In genomic region chr10:59953564-59954039, GRCm38 (mm10) we compare ENCODE assay signal across 10 mouse cellular contexts. TPM values are rescaled to one million over a fixed set of nuclear protein-coding genes. Genes with fewer than 3 reads are reported as not detected.
DNase-seq lines count a peak whose midpoint lies in the region; ATAC-seq and TF ChIP-seq lines count a peak whose summit lies in the region.
"Had no signal": no experiment of that assay in that cellular context is flagged by ENCODE, and none has a peak within 500 bp of the region (broad histone marks: within the 10 kb centered on the region; RNA-seq: fewer than 3 reads in every experiment).

No protein-coding gene starts in this region.

- peaks cover 62% of the 10 kb centered on the region for H3K4me1 ChIP-seq in megakaryocyte, embryonic 14.5 days
- H3K4me1 ChIP-seq in midbrain, postnatal 0 days (ENCODE audit: insufficient read depth, low read length): peaks cover 27% of the 10 kb centered on the region
- H3K4me1 ChIP-seq in kidney, embryonic 16.5 days (ENCODE audit: insufficient read depth, low read length): peaks cover 47% of the 10 kb centered on the region

- H3K9me3 ChIP-seq in megakaryocyte, embryonic 14.5 days: no peaks in the 10 kb centered on the region
- no peaks in the 10 kb centered on the region for H3K9me3 ChIP-seq in midbrain, postnatal 0 days (ENCODE audit: low read length)
- H3K9me3 ChIP-seq in kidney, embryonic 16.5 days (ENCODE audit: low read length): no peaks in the 10 kb centered on the region
- H3K9me3 ChIP-seq: limb, embryonic 15.5 days had no signal

- H3K27ac ChIP-seq in midbrain, postnatal 0 days (ENCODE audit: low read depth, low read length): peak overlapping the region; percentile 26; the same call in 1 of the 2 replicates
- no peak overlapping the region for H3K27ac ChIP-seq in kidney, embryonic 16.5 days (ENCODE audit: low read length)

- H3K9ac ChIP-seq in midbrain, postnatal 0 days (replicated peaks; ENCODE audit: low read length, poor library complexity, severe bottlenecking): no peak overlapping the region
- H3K9ac ChIP-seq in kidney, embryonic 16.5 days (replicated peaks; ENCODE audit: low read length): no peak overlapping the region
- H3K9ac ChIP-seq: limb, embryonic 15.5 days had no signal

- ATAC-seq in megakaryocyte, adult 5-6 weeks (ENCODE audit: poor library complexity, severe bottlenecking): no peak
- no peak for ATAC-seq in midbrain, postnatal 0 days (ENCODE audit: low FRiP score)
- ATAC-seq in kidney, embryonic 16.5 days (ENCODE audit: low FRiP score, low TSS enrichment): no peak
- no peak for ATAC-seq in granulocyte monocyte progenitor cell, adult 5-6 weeks (replicated peaks; ENCODE audit: poor library complexity, severe bottlenecking)

- H3K4me3 ChIP-seq in megakaryocyte, embryonic 14.5 days (replicated peaks): peak overlapping the region; percentile 8
- H3K4me3 ChIP-seq in midbrain, postnatal 0 days (ENCODE audit: low read depth, low read length): no peak overlapping the region
- no peak overlapping the region for H3K4me3 ChIP-seq in kidney, embryonic 16.5 days (ENCODE audit: low read length)

- DNase-seq in cerebellum, adult 11-12 months: peak; percentile 55
- DNase-seq in cerebellum, adult 9-11 months: no peak
- DNase-seq in ZHBTc4 (ENCODE audit: low read depth, low spot score): peak; percentile 63
- DNase-seq in midbrain, postnatal 0 days (ENCODE audit: low spot score): no peak
- DNase-seq: adrenal gland, postnatal 36 days had no signal

- 39% methylated on average over 7 of the region's 7 CpGs for WGBS in midbrain, postnatal 0 days
- WGBS in kidney, embryonic 16.5 days: 15% methylated on average over 7 of the region's 7 CpGs

- peaks cover 27% of the 10 kb centered on the region for H3K36me3 ChIP-seq in megakaryocyte, embryonic 14.5 days (replicated peaks; ENCODE audit: low read length)
- H3K36me3 ChIP-seq in midbrain, postnatal 0 days (ENCODE audit: insufficient read depth, low read length): 0 out of 2 replicates have a peak, but pooled peaks cover 2% of the 10 kb centered on the region
- H3K36me3 ChIP-seq in kidney, embryonic 16.5 days (ENCODE audit: insufficient read depth, low read length): 0 out of 2 replicates have a peak, but pooled peaks cover 3% of the 10 kb centered on the region
- H3K36me3 ChIP-seq: limb, embryonic 15.5 days had no signal

- H3K27me3 ChIP-seq in megakaryocyte, embryonic 14.5 days (replicated peaks): no peaks in the 10 kb centered on the region
- H3K27me3 ChIP-seq in midbrain, postnatal 0 days (ENCODE audit: insufficient read depth, low read length): no peaks in the 10 kb centered on the region
- 0 out of 2 replicates have a peak, but pooled peaks cover 3% of the 10 kb centered on the region for H3K27me3 ChIP-seq in kidney, embryonic 16.5 days (ENCODE audit: insufficient read depth, low read length)
- H3K27me3 ChIP-seq: limb, embryonic 15.5 days had no signal

- no peak for TF ChIP-seq CTCF in midbrain, postnatal 0 days (IDR thresholded peaks at IDR 0.05)

- H3K4me2 ChIP-seq in midbrain, postnatal 0 days (ENCODE audit: low read depth, low read length, poor library complexity, severe bottlenecking): no peak overlapping the region
- H3K4me2 ChIP-seq in kidney, embryonic 16.5 days (replicated peaks; ENCODE audit: low read depth, low read length): no peak overlapping the region

RNA-seq across cellular contexts. Expression of gene Ddit4, which starts 2.0 kb away (rescaled TPM):
- polyA plus RNA-seq in megakaryocyte, embryonic 14.5 days (2012; ENCODE audit: insufficient read depth, low replicate concordance): 33.2 and 44.6 TPM in 2 replicates
- 2.2 and 2.4 TPM in 2 replicates for total RNA-seq in megakaryocyte, adult 5-6 weeks (2015)
- 0.94 and 1.2 TPM in 2 replicates for total RNA-seq in megakaryocyte, adult 5-6 weeks (2017)
- total RNA-seq in midbrain, postnatal 0 days (2014; rRNA removed): 56.6 and 57.5 TPM in 2 replicates
- 43.4 and 43.6 TPM in 2 replicates for polyA plus RNA-seq in midbrain, postnatal 0 days (2015; fragmentation: Nextera tagmentation; extraction: Ambion mirVana)
- polyA plus RNA-seq in kidney, embryonic 16.5 days (2015; fragmentation: Nextera tagmentation; extraction: Ambion mirVana): 30.6 and 31.9 TPM in 2 replicates
- total RNA-seq in granulocyte monocyte progenitor cell, adult 5-6 weeks (2014; fragmentation: Nextera tagmentation): 0.49 TPM in 1 of 2 replicates, not detected in the other
- total RNA-seq in granulocyte monocyte progenitor cell, adult 5-6 weeks (2017): 2.0 and 2.2 TPM in 2 replicates

RNA-seq across cellular contexts. Expression of gene Ascc1, which starts 49.0 kb away (rescaled TPM):
- 126 and 233 TPM in 2 replicates for polyA plus RNA-seq in megakaryocyte, embryonic 14.5 days (2012; ENCODE audit: insufficient read depth, low replicate concordance)
- total RNA-seq in megakaryocyte, adult 5-6 weeks (2015): 25.7 and 29.9 TPM in 2 replicates
- 24.3 and 27.0 TPM in 2 replicates for total RNA-seq in megakaryocyte, adult 5-6 weeks (2017)
- total RNA-seq in midbrain, postnatal 0 days (2014; rRNA removed): 12.3 and 13.5 TPM in 2 replicates
- polyA plus RNA-seq in midbrain, postnatal 0 days (2015; fragmentation: Nextera tagmentation; extraction: Ambion mirVana): 50.1 TPM in 2 replicates
- 56.3 and 58.0 TPM in 2 replicates for polyA plus RNA-seq in kidney, embryonic 16.5 days (2015; fragmentation: Nextera tagmentation; extraction: Ambion mirVana)
- total RNA-seq in granulocyte monocyte progenitor cell, adult 5-6 weeks (2014; fragmentation: Nextera tagmentation): 19.4 and 24.3 TPM in 2 replicates
- total RNA-seq in granulocyte monocyte progenitor cell, adult 5-6 weeks (2017): 24.8 and 34.2 TPM in 2 replicates

RNA-seq across cellular contexts. Expression of gene Anapc16, which starts 49.3 kb away (rescaled TPM):
- polyA plus RNA-seq in megakaryocyte, embryonic 14.5 days (2012; ENCODE audit: insufficient read depth, low replicate concordance): 73.7 and 169 TPM in 2 replicates
- 45.9 and 57.2 TPM in 2 replicates for total RNA-seq in megakaryocyte, adult 5-6 weeks (2015)
- total RNA-seq in megakaryocyte, adult 5-6 weeks (2017): 35.2 and 39.4 TPM in 2 replicates
- 56.9 and 57.4 TPM in 2 replicates for total RNA-seq in midbrain, postnatal 0 days (2014; rRNA removed)
- polyA plus RNA-seq in midbrain, postnatal 0 days (2015; fragmentation: Nextera tagmentation; extraction: Ambion mirVana): 109 and 118 TPM in 2 replicates
- 93.6 and 95.2 TPM in 2 replicates for polyA plus RNA-seq in kidney, embryonic 16.5 days (2015; fragmentation: Nextera tagmentation; extraction: Ambion mirVana)
- 36.2 and 43.2 TPM in 2 replicates for total RNA-seq in granulocyte monocyte progenitor cell, adult 5-6 weeks (2014; fragmentation: Nextera tagmentation)
- total RNA-seq in granulocyte monocyte progenitor cell, adult 5-6 weeks (2017): 46.2 and 48.8 TPM in 2 replicates

Comparison
In these comparisons a context has a peak if more than half of its experiments do, and no peak if none do; other contexts are left out.
1. DNase-seq: peak in cerebellum, adult 11-12 months (single experiment) and ZHBTc4 (single experiment); none in cerebellum, adult 9-11 months (single experiment) and midbrain, postnatal 0 days (single experiment).
2. RNA of gene Ddit4, which starts 2.0 kb away (total RNA-seq): 56.6 to 57.5 TPM in midbrain, postnatal 0 days; 0.94 to 2.4 TPM in megakaryocyte, adult 5-6 weeks and 0.49 to 2.2 TPM in granulocyte monocyte progenitor cell, adult 5-6 weeks; every median in the first group is over 10 times any median in the second.